Mouse (Mus musculus) C2C12 (cell line): Measurements from ENCODE around the gene Kcnma1. TPM values are rescaled to one million over a fixed set of nuclear protein-coding genes. Genes with fewer than 3 reads are reported as not detected.
A peak's percentile ranks its signal among the peaks of the same experiment; 100 is the strongest.

Experiments used
- H3K27me3 ChIP-seq: one replicate; pipeline ENCODE4 v1.6.1; 2011; ENCODE audit not compliant: control insufficient read depth, insufficient read depth, insufficient read length
- H3K36me3 ChIP-seq: one replicate; pipeline ENCODE4 v1.6.1; 2011; ENCODE audit not compliant: control insufficient read depth, insufficient read depth
- H3K4me3 ChIP-seq: one replicate; pipeline ENCODE4 v1.5.1; 2011; ENCODE audit warnings: mild to moderate bottlenecking, control low read depth; ENCODE audit not compliant: poor library complexity, insufficient read depth, severe bottlenecking
- H3K79me2 ChIP-seq: one replicate; pipeline ENCODE4 v1.6.1; 2011; ENCODE audit not compliant: control insufficient read depth, insufficient read depth
- H3K79me3 ChIP-seq: one replicate; pipeline ENCODE4 v1.6.1; 2011; ENCODE audit warnings: low read depth, control low read depth
- H3ac ChIP-seq: one replicate; pipeline ENCODE3; 2011; ENCODE audit warnings: low read depth; ENCODE audit not compliant: control insufficient read depth, insufficient read length
- CEBPB ChIP-seq: IDR thresholded peaks from one replicate; pipeline ENCODE4 v1.6.1; 2011; ENCODE audit warnings: low read depth, mild to moderate bottlenecking, control low read depth, moderate library complexity
- CTCF ChIP-seq: IDR thresholded peaks from one replicate; pipeline ENCODE4 v1.5.1; 2011; ENCODE audit not compliant: control insufficient read depth, insufficient read depth, insufficient read length
- FOSL1 ChIP-seq: IDR thresholded peaks from one replicate; pipeline ENCODE4 v1.8.0; 2011; ENCODE audit warnings: mild to moderate bottlenecking, low read length; ENCODE audit not compliant: poor library complexity, insufficient read depth, severe bottlenecking
- MAX ChIP-seq: IDR thresholded peaks from one replicate; pipeline ENCODE4 v1.6.1; 2011; ENCODE audit warnings: mild to moderate bottlenecking, control low read depth
- MYOD1 ChIP-seq: IDR thresholded peaks from one replicate; pipeline ENCODE4 v1.6.1; 2011; ENCODE audit warnings: low read depth; ENCODE audit not compliant: control insufficient read depth, insufficient read length
- MYOG ChIP-seq: IDR thresholded peaks from one replicate; pipeline ENCODE4 v1.6.1; 2011; ENCODE audit not compliant: control insufficient read depth, insufficient read length; ENCODE audit errors: extremely low read depth
- USF1 ChIP-seq: IDR thresholded peaks from one replicate; pipeline ENCODE4 v1.6.1; 2011; ENCODE audit warnings: low read depth, mild to moderate bottlenecking, control low read depth, moderate library complexity
- long read RNA-seq, 2 experiments: library from polyadenylated mRNA; unstranded; transcript quantifications; one replicate each; pipeline ENCODE4 v2.0.0; 2019 to 2020
- polyA plus RNA-seq: library from polyadenylated mRNA; unstranded; fragments of >200 nt; fragmentation: generic; extraction: Trizol; gene quantifications from one replicate; pipeline ENCODE4 v1.2.1, GENCODE M21; 2012; ENCODE audit warnings: missing spikeins

Gene Kcnma1
- polyA plus RNA-seq = not detected
- long read RNA-seq, experiment 1 = 0 reads
- long read RNA-seq, experiment 2 = 0 reads

DNA sequence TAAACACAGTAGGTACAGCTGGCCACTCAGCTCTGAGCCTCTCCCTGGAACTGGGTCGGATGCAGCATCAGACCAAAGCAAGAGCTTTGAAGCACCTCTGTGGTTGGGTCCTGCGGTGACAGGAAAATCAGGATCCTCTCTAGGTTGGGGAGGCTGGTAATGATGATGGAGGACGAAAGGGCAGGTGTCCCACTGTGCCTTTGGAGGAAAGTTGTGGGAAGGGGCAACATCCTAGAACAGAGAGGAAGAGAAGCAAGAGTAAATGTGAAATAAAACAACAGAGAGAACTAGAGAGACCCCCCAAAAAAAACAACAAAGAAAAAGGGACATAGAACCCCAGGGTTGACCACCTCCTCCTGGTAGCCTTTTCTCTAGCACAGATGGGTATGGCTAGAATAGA lies at the start of gene Kcnma1:
TSS of gene Kcnma1 (minus strand) at position 101 of the 400 bp plus-strand sequence.
- Histone ChIP-seq H3K79me2 (no peaks in the 10 kb centered on the region), H3ac (no peak within 1 kb of the TSS), H3K36me3 (no peaks in the 10 kb centered on the region), H3K27me3 (peaks cover 15% of the 10 kb centered on the region), H3K4me3 (no peak within 1 kb of the TSS), H3K79me3 (no peaks in the 10 kb centered on the region)
- TF ChIP-seq MYOG = no peak
- TF ChIP-seq CTCF = no peak
- no peak for TF ChIP-seq FOSL1
- TF ChIP-seq CEBPB = no peak

DNA sequence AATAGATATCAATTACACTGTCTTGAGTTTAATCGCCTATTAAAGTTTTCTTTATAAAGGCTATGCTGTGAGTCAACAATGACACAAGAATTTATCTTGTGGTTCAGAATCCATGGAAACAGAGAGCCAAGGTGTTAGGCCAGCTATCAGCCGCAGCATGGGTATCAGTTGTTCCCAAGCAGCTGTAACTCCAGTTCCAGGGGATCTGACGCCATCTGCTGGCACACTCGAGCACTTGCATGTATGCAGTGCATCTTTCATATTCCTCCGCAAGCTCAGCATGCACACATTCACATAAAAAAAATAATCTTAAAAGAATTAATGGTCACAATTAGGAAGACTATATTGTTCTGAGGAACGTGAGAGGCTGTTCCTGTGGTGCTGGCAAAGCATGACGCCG lies 45.5 kb upstream of the Kcnma1 start:
- Histone ChIP-seq H3K79me2 (no peaks in the 10 kb centered on the region), H3ac (no peak overlapping the region), H3K27me3 (peaks cover 17% of the 10 kb centered on the region), H3K36me3 (no peaks in the 10 kb centered on the region), H3K79me3 (no peaks in the 10 kb centered on the region), H3K4me3 (no peak overlapping the region)
- no peak for TF ChIP-seq MYOD1
- no peak for TF ChIP-seq MYOG
- TF ChIP-seq CEBPB = no peak
- TF ChIP-seq MAX = no peak
- TF ChIP-seq CTCF = peak; percentile 42
- TF ChIP-seq FOSL1 = no peak
- TF ChIP-seq USF1 = no peak

DNA sequence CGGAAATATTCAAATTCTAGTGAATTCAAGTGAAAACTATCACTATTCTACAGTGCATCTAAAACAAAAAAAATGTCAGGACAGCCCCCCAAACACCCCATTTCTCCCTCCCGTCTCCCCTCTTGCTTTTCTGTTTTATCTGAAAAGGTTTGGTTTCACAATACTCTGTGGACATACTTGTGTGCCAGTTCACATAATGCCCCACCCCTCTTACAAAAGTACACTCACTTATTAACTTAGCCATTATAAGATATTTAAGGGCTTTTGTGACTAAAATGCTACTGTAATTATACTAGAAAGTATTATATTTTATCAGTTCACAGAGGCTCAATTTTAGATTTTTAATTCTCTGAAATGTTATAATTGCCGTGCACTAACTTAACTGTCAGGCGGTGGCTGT lies 45.0 kb upstream of the Kcnma1 start:
- peaks cover 17% of the 10 kb centered on the region for H3K27me3 ChIP-seq
- no peaks in the 10 kb centered on the region for H3K36me3 ChIP-seq
- TF ChIP-seq MAX (no peak), CEBPB (no peak), MYOG (no peak), FOSL1 (no peak), CTCF (no peak), MYOD1 (no peak), USF1 (no peak)
- H3K79me3 ChIP-seq = no peaks in the 10 kb centered on the region
- no peak overlapping the region for H3ac ChIP-seq
- H3K4me3 ChIP-seq = no peak overlapping the region
- H3K79me2 ChIP-seq = no peaks in the 10 kb centered on the region

DNA sequence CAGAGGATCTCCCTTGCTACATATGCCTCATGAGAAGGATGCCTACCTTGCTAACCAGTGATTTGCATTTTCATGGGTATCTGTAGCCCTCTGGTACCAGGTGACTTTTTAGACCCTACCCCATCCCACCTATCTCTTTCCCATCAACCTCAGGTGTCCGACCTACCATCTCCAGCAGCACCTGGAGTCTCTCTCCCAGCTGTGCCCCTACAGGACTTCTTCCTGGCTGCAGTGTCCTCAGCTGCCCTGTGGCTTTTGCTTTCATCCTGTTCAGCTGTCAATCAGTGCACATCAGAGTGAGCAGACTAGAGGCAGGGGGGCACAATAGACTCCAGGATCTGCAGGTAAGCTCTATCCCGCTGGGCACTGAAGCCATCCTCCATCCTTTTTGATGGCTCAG lies 37.5 kb upstream of the Kcnma1 start:
- Histone ChIP-seq H3ac (no peak overlapping the region), H3K36me3 (no peaks in the 10 kb centered on the region), H3K79me2 (no peaks in the 10 kb centered on the region), H3K4me3 (no peak overlapping the region), H3K79me3 (no peaks in the 10 kb centered on the region), H3K27me3 (peaks cover 34% of the 10 kb centered on the region)
- no peak for TF ChIP-seq FOSL1
- TF ChIP-seq CTCF = no peak
- TF ChIP-seq MYOG = no peak
- TF ChIP-seq MYOD1 = no peak
- no peak for TF ChIP-seq CEBPB
- TF ChIP-seq MAX = no peak
- no peak for TF ChIP-seq USF1

DNA sequence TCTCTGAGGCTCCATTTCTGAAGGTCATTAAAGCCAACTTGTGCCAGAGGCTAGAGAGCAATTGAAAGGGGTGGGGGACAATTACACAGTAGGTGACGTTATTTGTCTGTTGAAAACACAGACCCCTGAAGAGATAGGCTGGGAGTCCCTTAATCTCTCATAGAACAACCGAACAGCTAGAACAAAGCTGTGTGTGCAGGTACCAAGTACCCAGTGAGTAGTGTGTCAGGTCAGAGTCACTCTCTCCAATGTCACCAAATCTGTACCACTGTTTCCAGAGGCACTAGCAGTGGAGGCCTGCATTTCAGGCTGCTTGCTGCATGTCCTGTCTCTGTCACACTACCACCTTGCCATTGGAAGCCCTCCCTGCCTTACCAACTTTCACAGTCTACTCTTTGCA lies 22.3 kb upstream of the Kcnma1 start:
- Histone ChIP-seq H3K79me3 (no peaks in the 10 kb centered on the region), H3K79me2 (no peaks in the 10 kb centered on the region), H3K36me3 (no peaks in the 10 kb centered on the region), H3K4me3 (no peak overlapping the region), H3ac (no peak overlapping the region), H3K27me3 (peaks cover 25% of the 10 kb centered on the region)
- TF ChIP-seq MYOG = no peak
- no peak for TF ChIP-seq CEBPB
- TF ChIP-seq MAX = no peak
- no peak for TF ChIP-seq FOSL1
- TF ChIP-seq USF1 = no peak
- TF ChIP-seq CTCF = no peak
- TF ChIP-seq MYOD1 = no peak

DNA sequence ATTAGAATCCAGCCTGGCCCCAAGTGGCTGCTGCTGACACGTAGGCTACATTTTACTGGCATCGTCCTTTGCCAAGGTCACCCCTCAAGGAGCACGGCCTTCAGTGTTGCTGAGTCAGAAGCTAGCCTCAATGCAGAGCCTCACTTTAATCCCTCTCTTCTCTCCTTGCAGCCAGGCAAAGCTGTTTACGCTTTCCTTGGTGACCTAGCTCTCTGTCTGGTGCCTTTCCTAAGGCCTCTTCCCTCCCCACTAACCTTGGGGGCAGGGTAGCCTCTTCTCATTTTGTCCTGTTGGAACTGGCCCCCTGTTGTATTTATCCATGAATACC lies 21.9 kb upstream of the Kcnma1 start:
- H3ac ChIP-seq = no peak overlapping the region
- H3K79me2 ChIP-seq = no peaks in the 10 kb centered on the region
- no peaks in the 10 kb centered on the region for H3K36me3 ChIP-seq
- no peak overlapping the region for H3K4me3 ChIP-seq
- H3K79me3 ChIP-seq = no peaks in the 10 kb centered on the region
- TF ChIP-seq CEBPB (no peak), MYOG (no peak), MAX (no peak), USF1 (no peak), MYOD1 (no peak), FOSL1 (no peak), CTCF (no peak)
- peaks cover 25% of the 10 kb centered on the region for H3K27me3 ChIP-seq
